Mouse (Mus musculus): Measurements from ENCODE around the gene Stard3nl.
A peak's percentile ranks its signal among the peaks of the same experiment; 100 is the strongest.

Stard3nl gene

GRCm38 (mm10) chr13:19395688-19396354 lies at the start of gene Stard3nl:
Gene Stard3nl (minus strand): TSS chr13:19395795.
- DNase-seq (ENCODE audit: low spot score) = peak; percentile 99

- DNase-seq (ENCODE audit: low spot score) = peak; percentile 15
Observed at GRCm38 (mm10) chr13:19438040-19438439, 42.4 kb upstream of the Stard3nl start.

GRCm38 (mm10) chr13:19429812-19430370 lies 34.3 kb upstream of the Stard3nl start:
- no peak for DNase-seq (ENCODE audit: low spot score)

DNA sequence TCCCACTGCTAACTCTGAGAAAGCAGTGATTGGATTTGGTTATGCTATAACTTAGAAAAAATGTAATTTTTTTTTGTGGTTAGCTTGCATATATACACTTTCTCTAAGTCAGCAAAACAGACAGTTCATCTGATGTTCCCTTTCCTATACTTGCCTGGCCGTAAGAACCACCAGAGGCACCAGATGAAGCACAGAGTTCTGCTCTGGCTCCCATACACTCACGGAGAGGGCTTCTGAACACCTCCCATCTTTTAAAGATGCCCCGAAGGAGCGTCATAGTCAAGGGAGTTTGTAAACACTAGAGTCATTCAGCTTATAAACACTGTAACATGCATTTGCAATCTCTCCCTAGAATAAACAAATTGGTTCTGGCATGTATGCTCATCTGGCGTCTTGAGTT lies 32.5 kb upstream of the Stard3nl start:
- DNase-seq (ENCODE audit: low spot score) = no peak

DNA sequence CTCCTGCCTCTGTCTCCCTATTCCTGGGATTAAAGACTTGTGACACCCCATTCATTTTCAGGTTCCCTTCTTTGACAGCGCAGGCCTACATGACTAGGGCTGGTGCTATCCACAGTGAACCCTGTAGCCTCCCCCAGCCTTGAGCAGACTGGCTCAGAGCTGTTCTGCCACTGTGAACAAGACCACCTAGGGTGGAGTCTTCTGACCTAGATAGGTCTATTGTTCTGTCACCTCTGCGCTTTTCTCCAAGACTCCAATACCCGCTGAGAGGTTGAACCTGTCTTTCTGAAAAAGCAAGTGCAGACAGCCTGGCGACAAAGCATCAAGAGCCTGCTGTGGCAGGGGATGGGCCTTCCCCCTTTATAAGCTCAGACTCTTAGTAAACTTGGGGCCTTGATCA lies 29.0 kb upstream of the Stard3nl start:
- no peak for DNase-seq (ENCODE audit: low spot score)

DNA sequence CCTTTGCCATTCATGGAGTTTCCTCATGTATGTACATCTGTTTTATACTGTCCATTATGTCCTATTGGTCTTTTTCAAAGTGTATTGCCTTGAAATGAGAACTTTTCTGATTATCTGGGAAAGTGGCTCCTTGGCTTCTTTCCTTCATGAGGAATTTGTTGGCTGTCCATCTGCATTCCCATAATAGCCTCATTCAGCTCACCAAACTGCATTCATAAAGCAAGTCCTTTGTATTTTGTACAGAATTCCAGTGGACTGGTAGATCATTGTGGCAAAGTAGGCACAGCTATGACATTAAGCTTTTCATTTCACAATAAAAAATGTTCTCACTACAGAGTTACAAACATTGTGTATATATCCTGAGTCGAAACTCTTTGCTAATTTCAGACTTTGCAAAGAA lies 26.9 kb upstream of the Stard3nl start:
- no peak for DNase-seq (ENCODE audit: low spot score)

- no peak for DNase-seq (ENCODE audit: low spot score)
Observed at GRCm38 (mm10) chr13:19417885-19418521, 22.4 kb upstream of the Stard3nl start.

GRCm38 (mm10) chr13:19415894-19416531 lies 20.4 kb upstream of the Stard3nl start:
- DNase-seq (ENCODE audit: low spot score) = no peak

GRCm38 (mm10) chr13:19415337-19415736 lies 19.7 kb upstream of the Stard3nl start:
- no peak for DNase-seq (ENCODE audit: low spot score)

- no peak for DNase-seq (ENCODE audit: low spot score)
Observed at GRCm38 (mm10) chr13:19412334-19412939, 16.8 kb upstream of the Stard3nl start.

DNA sequence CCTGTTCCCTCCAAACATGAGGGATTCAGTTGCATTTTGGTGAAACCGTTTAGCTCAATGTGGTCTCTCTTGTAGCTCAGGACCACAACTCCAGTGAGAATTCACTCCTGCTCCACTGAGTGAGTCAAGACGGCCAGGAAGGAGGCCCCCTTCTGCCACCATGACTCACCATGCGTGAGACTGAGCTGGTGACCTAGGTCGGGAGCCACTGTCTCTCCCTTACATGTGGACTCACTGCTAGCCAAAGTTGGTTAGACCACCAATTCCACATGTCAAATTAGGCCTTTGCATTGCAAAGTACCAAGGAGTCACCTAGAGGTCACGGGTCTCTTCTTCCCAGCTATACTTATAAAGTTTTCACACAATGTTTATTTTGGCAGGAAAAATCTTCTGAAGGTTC lies 16.3 kb upstream of the Stard3nl start:
- no peak for DNase-seq (ENCODE audit: low spot score)

- no peak for DNase-seq (ENCODE audit: low spot score)
Observed at GRCm38 (mm10) chr13:19410694-19411093, 15.1 kb upstream of the Stard3nl start.

- DNase-seq (ENCODE audit: low spot score) = no peak
Observed at GRCm38 (mm10) chr13:19407953-19408352, 12.4 kb upstream of the Stard3nl start.

DNA sequence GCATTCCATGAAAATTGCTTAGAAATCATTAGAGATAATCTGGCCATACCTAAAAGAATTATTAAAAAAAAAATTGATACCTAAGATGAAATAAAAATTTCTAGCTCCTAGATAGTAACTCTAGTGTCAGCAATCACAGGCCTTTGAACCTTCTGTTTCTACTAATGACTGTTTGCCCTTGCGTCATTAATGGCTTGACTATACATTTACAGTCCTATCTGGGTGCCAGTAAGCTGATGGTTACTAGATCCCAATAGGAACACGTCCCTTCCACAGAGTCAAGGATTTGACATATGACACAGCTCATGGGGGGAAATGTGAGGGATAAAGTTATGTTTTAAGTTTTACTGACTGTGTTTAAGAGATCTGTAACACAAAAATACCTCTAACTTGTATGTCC lies 9.0 kb upstream of the Stard3nl start:
- no peak for DNase-seq (ENCODE audit: low spot score)

DNA sequence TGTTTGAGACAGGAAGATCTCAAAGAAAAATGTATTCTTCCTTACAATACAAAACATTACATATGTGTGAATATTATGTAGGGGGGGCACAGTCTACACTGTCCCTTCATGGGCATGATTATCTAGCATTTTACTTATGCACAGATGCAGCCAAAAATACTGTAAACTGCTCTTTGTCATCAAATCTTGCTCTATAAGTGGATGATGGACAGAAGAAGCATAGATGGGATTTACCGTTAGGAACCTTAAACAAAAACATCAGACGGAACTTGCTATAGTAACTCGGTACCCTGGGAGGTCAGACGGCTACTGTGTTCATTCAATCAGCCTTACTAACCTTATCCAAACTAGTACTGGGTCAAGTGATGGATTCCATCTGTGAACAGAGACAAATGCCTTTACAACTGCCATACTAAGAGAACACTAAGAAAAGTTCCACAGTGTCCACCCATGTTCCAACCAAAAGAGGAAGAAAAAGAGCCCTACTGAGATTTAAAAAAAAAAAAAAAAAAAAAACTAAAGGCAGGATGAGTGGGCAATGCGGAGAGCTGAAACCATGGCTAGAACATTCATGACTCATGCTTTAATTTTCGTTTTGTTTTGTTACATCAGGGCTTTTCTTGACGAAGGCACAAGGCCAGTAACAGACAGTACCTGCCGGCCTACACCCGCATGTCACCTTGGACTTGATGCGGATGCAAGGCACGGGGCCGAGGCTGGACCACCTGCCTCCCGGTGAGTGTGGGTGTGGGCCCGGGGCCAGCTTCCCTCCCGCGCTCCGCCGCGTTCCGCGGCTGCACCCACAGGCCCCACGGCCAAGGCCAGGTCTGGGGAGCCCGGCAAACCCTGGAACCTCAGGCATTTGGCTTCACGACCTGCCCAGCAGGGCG lies 552 bp downstream of the Stard3nl start:
- no peak for DNase-seq (ENCODE audit: low spot score)

DNA sequence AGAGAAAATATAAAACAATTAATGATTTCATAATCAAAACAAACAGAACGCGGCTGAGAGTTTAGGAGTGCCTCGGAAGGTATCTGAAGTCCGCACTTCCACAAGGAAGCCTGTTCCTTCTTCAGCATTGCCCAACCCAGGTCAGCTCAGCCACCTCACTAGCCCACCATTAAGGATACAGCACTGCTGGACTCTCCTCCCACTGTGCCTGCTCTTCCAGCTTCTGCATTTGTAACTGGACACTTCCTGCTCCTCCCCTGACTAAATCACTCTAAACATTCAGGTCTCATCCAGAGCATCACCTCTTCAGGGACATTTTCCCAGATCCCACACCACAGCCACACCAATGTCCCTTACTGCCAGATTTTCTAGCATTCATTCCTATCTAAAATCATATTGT lies 1.4 kb downstream of the Stard3nl start:
- no peak for DNase-seq (ENCODE audit: low spot score)

GRCm38 (mm10) chr13:19393731-19394130 lies 1.9 kb downstream of the Stard3nl start:
- DNase-seq (ENCODE audit: low spot score) = no peak

- no peak for DNase-seq (ENCODE audit: low spot score)
Observed at GRCm38 (mm10) chr13:19391608-19392007, 4.0 kb downstream of the Stard3nl start.

GRCm38 (mm10) chr13:19390296-19390695 lies 5.3 kb downstream of the Stard3nl start:
- no peak for DNase-seq (ENCODE audit: low spot score)

DNA sequence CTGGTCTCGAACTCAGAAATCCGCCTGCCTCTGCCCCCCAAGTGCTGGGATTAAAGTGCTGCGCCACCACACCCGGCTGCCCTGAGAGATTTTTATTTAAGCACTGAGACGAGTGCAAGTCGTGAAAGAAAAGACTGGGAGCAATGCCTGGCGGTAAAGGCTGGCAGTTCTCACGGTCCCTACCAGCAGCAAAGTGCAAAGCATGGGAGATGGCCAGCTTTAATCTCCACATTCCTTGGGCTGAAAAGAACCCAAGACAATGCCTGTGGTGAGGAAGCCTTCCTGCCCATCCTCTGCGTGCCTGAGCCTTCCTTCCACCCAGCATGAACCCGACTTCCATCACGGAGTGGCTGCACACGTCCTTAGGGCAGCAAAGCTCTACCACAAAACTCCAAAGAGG lies 5.7 kb downstream of the Stard3nl start:
- DNase-seq (ENCODE audit: low spot score) = no peak

GRCm38 (mm10) chr13:19389434-19389833 lies 6.2 kb downstream of the Stard3nl start:
- DNase-seq (ENCODE audit: low spot score) = no peak

DNA sequence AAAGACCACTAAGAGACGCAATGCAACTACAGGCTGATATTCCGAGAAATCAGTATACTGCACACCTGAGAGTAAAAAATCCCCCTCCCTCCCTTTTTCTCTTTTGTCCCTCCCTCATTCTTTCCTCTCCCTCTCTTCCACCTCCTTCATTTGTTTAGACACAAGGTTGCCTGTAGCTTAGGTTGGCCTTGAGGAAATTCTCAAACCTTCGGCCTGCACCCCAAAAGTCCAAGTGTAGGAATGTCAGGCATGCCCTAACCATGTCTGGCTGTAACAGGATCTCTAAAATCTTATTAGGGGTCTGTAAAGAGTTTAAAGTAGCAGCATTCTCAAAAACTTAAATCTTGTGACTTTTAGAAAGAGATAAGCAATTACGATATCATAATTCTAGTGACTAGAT lies 10.4 kb downstream of the Stard3nl start:
- DNase-seq (ENCODE audit: low spot score) = no peak

Measured in layer of hippocampus, adult 11-12 months (tissue).